Mouse (Mus musculus) urinary bladder, postnatal 14 days (tissue): ENCODE results near the gene Rad9a.

Experiments
- DNase-seq: peaks from one replicate; pipeline ENCODE4 v3.0.0; 2021; ENCODE audit warnings: low spot score

Rad9a gene

GRCm38 (mm10) chr19:4146366-4147021, 55.0 kb downstream of the Rad9a start:
- no peak for DNase-seq

GRCm38 (mm10) chr19:4145936-4146335, 55.5 kb downstream of the Rad9a start:
- no peak for DNase-seq
